Mouse (Mus musculus) ES-Bruce4 (cell line): ENCODE data around the gene Sox9.

Experiments
- CTCF ChIP-seq: IDR thresholded peaks from one replicate; pipeline ENCODE4 v1.8.1; 2011; ENCODE audit warnings: low read depth, low read length
- EP300 ChIP-seq: IDR thresholded peaks from 2 replicates; pipeline ENCODE4 v1.6.1; 2011; ENCODE audit warnings: low read depth, low read length; ENCODE audit not compliant: insufficient read depth
- POLR2A ChIP-seq: IDR thresholded peaks from one replicate; pipeline ENCODE4 v1.8.1; 2011; ENCODE audit warnings: low read length; ENCODE audit not compliant: insufficient read depth

DNA sequence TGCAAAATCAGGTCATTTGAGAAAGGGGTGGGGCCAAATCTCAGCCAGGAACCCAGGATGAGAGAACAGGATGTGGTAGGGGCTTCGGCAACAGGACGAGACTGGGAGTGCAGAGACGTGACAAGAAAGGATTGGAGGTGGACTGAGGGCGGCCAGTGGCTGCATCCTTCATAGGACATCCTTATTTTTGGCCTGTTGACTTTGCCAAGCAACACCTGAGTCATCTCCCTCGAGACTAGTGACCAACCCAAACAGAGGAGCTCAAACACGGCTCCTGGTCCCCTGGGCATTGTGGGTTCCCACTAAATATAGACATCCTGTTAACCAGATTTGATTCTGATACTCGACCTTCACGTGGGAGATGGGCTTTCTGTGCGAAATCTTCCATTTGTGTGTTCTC is 24.0 kb upstream of the Sox9 start:
- TF ChIP-seq CTCF (no peak), POLR2A (no peak), EP300 (no peak)
